Mouse (Mus musculus): Measurements from ENCODE around the gene Neurl1a. TPM values are rescaled to one million over a fixed set of nuclear protein-coding genes. Genes with fewer than 3 reads are reported as not detected.

Gene Neurl1a
- total RNA-seq, 1 experiment, result 10.2 TPM

DNA sequence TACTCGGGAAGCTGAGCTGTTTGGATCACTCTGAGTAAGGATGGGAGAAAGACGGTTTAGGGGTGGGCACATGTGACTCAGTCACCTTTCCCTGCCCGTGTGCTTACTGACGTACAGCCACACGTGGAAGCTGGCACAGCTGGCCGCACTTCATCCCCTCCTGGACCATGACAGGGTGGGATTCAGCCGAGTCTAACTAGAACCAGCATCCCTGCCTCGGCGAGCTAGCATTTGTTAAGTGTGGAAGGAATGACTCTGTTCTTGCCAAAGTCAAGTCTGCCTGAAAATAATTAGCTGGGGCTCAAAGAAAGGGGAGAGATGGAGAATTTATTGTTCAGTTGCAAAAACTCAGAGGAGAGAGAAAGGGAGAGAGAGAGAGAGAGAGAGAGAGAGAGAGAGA lies 91.9 kb downstream of the Neurl1a start:
- Histone ChIP-seq H3K9ac (ENCODE audit: insufficient read depth, low read depth, low read length, poor library complexity, severe bottlenecking) (no peak overlapping the region), H3K4me1 (ENCODE audit: control insufficient read depth in 2 of 2, insufficient read depth in 2 of 2, low read length in 2 of 2, poor library complexity in 1 of 2) (peaks cover 0 to 4% of the 10 kb centered on the region in 2 experiments; a peak in 1 of 4 replicates), H3K9me3 (ENCODE audit: control insufficient read depth, insufficient read depth, low read depth, low read length) (no peaks in the 10 kb centered on the region), H3K36me3 (ENCODE audit: control insufficient read depth, insufficient read depth, low read length, poor library complexity, severe bottlenecking) (peaks cover 22% of the 10 kb centered on the region; the same call in 1 of the 2 replicates), H3K27ac (ENCODE audit: insufficient read depth, low read depth, low read length, poor library complexity, severe bottlenecking) (no peak overlapping the region), H3K4me3 (ENCODE audit: insufficient read depth in 1 of 2, low read depth in 1 of 2, low read length in 2 of 2, poor library complexity in 1 of 2, severe bottlenecking in 1 of 2) (no peak overlapping the region)
- TF ChIP-seq HCFC1 (IDR thresholded peaks at IDR 0.05; ENCODE audit: borderline replicate concordance, insufficient read depth, low read length) (no peak), ZC3H11A (IDR thresholded peaks at IDR 0.05; ENCODE audit: borderline replicate concordance, low read depth, low read length) (no peak), CHD2 (IDR thresholded peaks at IDR 0.05; ENCODE audit: low read depth, low read length) (no peak), MAFK (IDR thresholded peaks at IDR 0.05; ENCODE audit: insufficient read depth, low read depth, low read length) (no peak), ZNF384 (IDR thresholded peaks at IDR 0.05; ENCODE audit: low read depth, low read length) (no peak)
- DNase-seq (ENCODE audit: low read depth, low spot score), result no peak
- in situ Hi-C loops (cut with MboI; ENCODE audit: low sequenced_read_pairs in 2 of 2, unreplicated experiment in 2 of 2), result no loop called here

GRCm38 (mm10) chr19:47276730-47277129 lies 98.1 kb downstream of the Neurl1a start:
- Histone ChIP-seq H3K4me3 (ENCODE audit: insufficient read depth in 1 of 2, low read depth in 1 of 2, low read length in 2 of 2, poor library complexity in 1 of 2, severe bottlenecking in 1 of 2) (no peak overlapping the region), H3K4me1 (ENCODE audit: control insufficient read depth in 2 of 2, insufficient read depth in 2 of 2, low read length in 2 of 2, poor library complexity in 1 of 2) (no peaks in the 10 kb centered on the region), H3K36me3 (ENCODE audit: control insufficient read depth, insufficient read depth, low read length, poor library complexity, severe bottlenecking) (peaks cover 21% of the 10 kb centered on the region; the same call in 1 of the 2 replicates), H3K9ac (ENCODE audit: insufficient read depth, low read depth, low read length, poor library complexity, severe bottlenecking) (no peak overlapping the region), H3K9me3 (ENCODE audit: control insufficient read depth, insufficient read depth, low read depth, low read length) (no peaks in the 10 kb centered on the region), H3K27ac (ENCODE audit: insufficient read depth, low read depth, low read length, poor library complexity, severe bottlenecking) (no peak overlapping the region)
- no peak for TF ChIP-seq HCFC1 (IDR thresholded peaks at IDR 0.05; ENCODE audit: borderline replicate concordance, insufficient read depth, low read length)
- TF ChIP-seq ZNF384 (IDR thresholded peaks at IDR 0.05; ENCODE audit: low read depth, low read length), result no peak
- no peak for TF ChIP-seq MAFK (IDR thresholded peaks at IDR 0.05; ENCODE audit: insufficient read depth, low read depth, low read length)
- TF ChIP-seq ZC3H11A (IDR thresholded peaks at IDR 0.05; ENCODE audit: borderline replicate concordance, low read depth, low read length), result no peak
- in situ Hi-C loops (cut with MboI; ENCODE audit: low sequenced_read_pairs in 2 of 2, unreplicated experiment in 2 of 2), result no loop called here
- DNase-seq (ENCODE audit: low read depth, low spot score), result no peak

DNA sequence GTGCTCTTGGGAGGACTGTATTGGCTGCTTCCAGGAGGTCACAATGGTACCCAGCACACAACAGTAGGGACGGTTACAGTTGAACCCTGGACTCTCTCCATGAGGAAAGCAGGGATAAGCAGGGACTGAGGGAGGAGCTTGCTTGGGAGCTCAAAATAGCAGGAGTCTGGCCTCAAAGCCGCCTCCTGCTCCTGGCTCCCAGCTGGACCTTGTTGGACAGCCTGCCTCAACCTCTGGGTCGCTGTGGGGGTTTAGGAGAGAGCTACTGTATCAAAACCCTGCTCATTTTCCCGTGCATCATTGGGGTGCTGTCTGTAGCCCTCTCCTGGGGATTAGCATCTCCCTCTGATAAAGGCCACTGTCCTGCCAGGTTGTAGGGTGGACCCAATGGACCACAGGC lies 100.8 kb downstream of the Neurl1a start:
- no peak overlapping the region for H3K27ac ChIP-seq (ENCODE audit: insufficient read depth, low read depth, low read length, poor library complexity, severe bottlenecking)
- peaks cover 12% of the 10 kb centered on the region; the same call in 1 of the 2 replicates for H3K36me3 ChIP-seq (ENCODE audit: control insufficient read depth, insufficient read depth, low read length, poor library complexity, severe bottlenecking)

GRCm38 (mm10) chr19:47279788-47280532 lies 101.3 kb downstream of the Neurl1a start:
- no peaks in the 10 kb centered on the region for H3K9me3 ChIP-seq (ENCODE audit: control insufficient read depth, insufficient read depth, low read depth, low read length)
- H3K36me3 ChIP-seq (ENCODE audit: control insufficient read depth, insufficient read depth, low read length, poor library complexity, severe bottlenecking), result peaks cover 14% of the 10 kb centered on the region; the same call in 1 of the 2 replicates
- DNase-seq (ENCODE audit: low read depth, low spot score), result no peak
- peaks cover 0 to 2% of the 10 kb centered on the region in 2 experiments; a peak in 1 of 4 replicates for H3K4me1 ChIP-seq (ENCODE audit: control insufficient read depth in 2 of 2, insufficient read depth in 2 of 2, low read length in 2 of 2, poor library complexity in 1 of 2)
- H3K9ac ChIP-seq (ENCODE audit: insufficient read depth, low read depth, low read length, poor library complexity, severe bottlenecking), result no peak overlapping the region
- in situ Hi-C loops (cut with MboI; ENCODE audit: low sequenced_read_pairs in 2 of 2, unreplicated experiment in 2 of 2), result no loop called here
- no peak overlapping the region for H3K4me3 ChIP-seq (ENCODE audit: insufficient read depth in 1 of 2, low read depth in 1 of 2, low read length in 2 of 2, poor library complexity in 1 of 2, severe bottlenecking in 1 of 2)
- TF ChIP-seq ZNF384 (IDR thresholded peaks at IDR 0.05; ENCODE audit: low read depth, low read length), result no peak
- TF ChIP-seq MAFK (IDR thresholded peaks at IDR 0.05; ENCODE audit: insufficient read depth, low read depth, low read length), result no peak
- TF ChIP-seq ZC3H11A (IDR thresholded peaks at IDR 0.05; ENCODE audit: borderline replicate concordance, low read depth, low read length), result no peak
- TF ChIP-seq HCFC1 (IDR thresholded peaks at IDR 0.05; ENCODE audit: borderline replicate concordance, insufficient read depth, low read length), result no peak
- no peak for TF ChIP-seq CHD2 (IDR thresholded peaks at IDR 0.05; ENCODE audit: low read depth, low read length)
- H3K27ac ChIP-seq (ENCODE audit: insufficient read depth, low read depth, low read length, poor library complexity, severe bottlenecking), result no peak overlapping the region

More for the DNA sequence above, 100.8 kb downstream of the Neurl1a start:
- Histone ChIP-seq H3K9me3 (ENCODE audit: control insufficient read depth, insufficient read depth, low read depth, low read length) (no peaks in the 10 kb centered on the region), H3K4me3 (ENCODE audit: insufficient read depth in 1 of 2, low read depth in 1 of 2, low read length in 2 of 2, poor library complexity in 1 of 2, severe bottlenecking in 1 of 2) (no peak overlapping the region), H3K9ac (ENCODE audit: insufficient read depth, low read depth, low read length, poor library complexity, severe bottlenecking) (no peak overlapping the region), H3K4me1 (ENCODE audit: control insufficient read depth in 2 of 2, insufficient read depth in 2 of 2, low read length in 2 of 2, poor library complexity in 1 of 2) (peaks cover 0 to 2% of the 10 kb centered on the region in 2 experiments; a peak in 1 of 4 replicates)
- TF ChIP-seq MAFK (IDR thresholded peaks at IDR 0.05; ENCODE audit: insufficient read depth, low read depth, low read length) (no peak), ZNF384 (IDR thresholded peaks at IDR 0.05; ENCODE audit: low read depth, low read length) (no peak), HCFC1 (IDR thresholded peaks at IDR 0.05; ENCODE audit: borderline replicate concordance, insufficient read depth, low read length) (no peak), ZC3H11A (IDR thresholded peaks at IDR 0.05; ENCODE audit: borderline replicate concordance, low read depth, low read length) (no peak), CHD2 (IDR thresholded peaks at IDR 0.05; ENCODE audit: low read depth, low read length) (no peak)
- no peak for DNase-seq (ENCODE audit: low read depth, low spot score)
- in situ Hi-C loops (cut with MboI; ENCODE audit: low sequenced_read_pairs in 2 of 2, unreplicated experiment in 2 of 2), result no loop called here
